Mouse (Mus musculus) monocyte, adult 2 months (primary cell): ENCODE results near the gene Hprt.

Experiments
- DNase-seq, 2 experiments: peaks; one replicate each; pipeline ENCODE4 v3.0.0; 2022; ENCODE audit warnings: low spot score in 2 of 2, low read depth in 1 of 2

Hprt gene

GRCm38 (mm10) chrX:53040138-53040537 is 52.2 kb downstream of the Hprt start:
- DNase-seq = no peak

DNA sequence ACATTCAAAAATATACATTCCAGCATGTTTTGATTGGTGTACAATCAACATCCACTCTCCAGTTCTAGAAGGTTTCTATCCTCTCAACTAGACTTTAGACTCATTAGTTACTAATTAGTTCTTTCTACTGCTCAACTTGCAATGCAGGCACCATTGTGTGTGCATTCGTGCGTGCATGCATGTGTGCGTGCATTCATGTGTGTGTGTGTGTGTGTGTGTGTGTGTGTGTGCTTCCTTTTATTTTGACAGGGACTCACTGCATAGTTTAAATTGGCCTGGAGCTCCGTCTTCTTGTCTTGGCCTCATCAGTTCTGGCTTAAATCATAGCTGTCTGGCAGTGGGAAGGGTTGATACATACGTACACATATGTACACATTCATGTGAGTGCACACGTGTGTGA is 53.1 kb downstream of the Hprt start:
- no peak for DNase-seq

DNA sequence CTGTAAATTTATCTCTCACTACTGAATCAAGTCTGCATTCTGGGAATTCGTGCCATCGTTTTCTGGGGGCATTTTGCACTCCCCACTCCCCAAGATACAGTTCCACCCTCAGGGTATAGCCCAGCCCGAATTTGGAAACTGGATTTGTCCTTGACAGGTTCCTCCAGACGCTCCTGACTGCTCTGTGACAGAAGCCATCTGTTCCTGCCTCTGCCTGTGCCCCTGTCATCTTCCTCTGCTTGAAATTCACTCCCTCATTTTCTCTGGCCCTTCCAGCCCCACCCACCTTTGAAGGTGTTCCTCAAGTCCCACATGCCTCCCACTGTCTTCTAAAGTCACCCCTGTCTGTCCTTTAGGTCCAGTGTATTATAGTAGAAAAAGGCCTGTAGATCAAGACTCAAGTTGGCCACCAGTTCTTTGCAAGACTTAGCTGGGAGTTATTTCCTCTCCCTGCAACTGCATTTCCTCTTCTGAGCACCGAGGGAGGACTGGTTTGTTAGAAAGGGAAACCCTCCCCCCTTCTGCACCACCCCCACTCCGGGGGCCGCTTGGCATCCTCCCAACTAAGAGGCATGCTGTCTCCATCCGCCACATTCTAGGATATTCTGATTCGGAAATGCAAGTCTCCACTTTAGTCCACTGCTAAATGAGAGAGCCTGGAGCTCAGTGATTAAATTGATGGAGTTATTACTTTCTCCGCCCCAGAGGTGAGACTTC is 57.4 kb downstream of the Hprt start:
- DNase-seq = no peak

GRCm38 (mm10) chrX:53046033-53046432 is 58.1 kb downstream of the Hprt start:
- no peak for DNase-seq

DNA sequence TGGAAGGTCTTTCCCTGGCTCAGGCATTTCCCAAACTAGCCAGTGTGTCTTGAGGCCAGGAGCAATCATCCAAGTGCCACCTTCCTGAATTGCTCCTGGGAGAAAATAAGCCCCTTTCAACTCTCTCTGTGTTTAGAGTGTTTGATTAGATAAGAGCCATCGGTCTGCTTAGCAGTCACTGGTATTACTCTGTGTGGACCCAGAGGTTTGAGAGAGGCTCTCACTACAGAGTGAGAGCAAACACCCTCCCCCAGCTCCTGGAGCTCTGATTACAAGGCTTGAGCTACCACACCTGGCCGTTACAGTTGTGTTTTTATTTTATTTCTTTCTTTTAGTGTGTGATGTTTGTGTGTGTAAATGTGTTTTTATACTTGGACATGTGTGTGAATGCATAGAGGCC is 59.0 kb downstream of the Hprt start:
- DNase-seq = no peak

DNA sequence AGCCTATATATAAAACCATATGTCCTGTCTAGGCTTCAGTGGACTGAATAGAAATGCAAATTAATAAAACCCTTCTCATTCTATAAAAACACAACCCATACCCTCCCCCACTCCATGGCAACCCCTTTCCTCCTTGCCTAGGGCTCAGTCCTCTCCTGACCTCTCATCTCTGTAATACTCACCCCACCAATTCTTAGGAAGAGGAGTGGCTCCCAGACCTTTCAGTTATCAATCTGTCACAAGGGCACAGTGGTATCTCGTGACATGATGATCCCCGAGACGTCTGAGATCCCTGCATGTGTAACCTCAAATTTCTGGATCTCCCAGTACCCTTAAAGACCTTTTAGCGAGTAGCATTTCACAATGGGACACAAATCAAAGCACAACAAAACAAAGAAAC is 61.3 kb downstream of the Hprt start:
- DNase-seq = no peak

- DNase-seq = no peak
Measured at GRCm38 (mm10) chrX:53050353-53050752, 62.4 kb downstream of the Hprt start.

DNA sequence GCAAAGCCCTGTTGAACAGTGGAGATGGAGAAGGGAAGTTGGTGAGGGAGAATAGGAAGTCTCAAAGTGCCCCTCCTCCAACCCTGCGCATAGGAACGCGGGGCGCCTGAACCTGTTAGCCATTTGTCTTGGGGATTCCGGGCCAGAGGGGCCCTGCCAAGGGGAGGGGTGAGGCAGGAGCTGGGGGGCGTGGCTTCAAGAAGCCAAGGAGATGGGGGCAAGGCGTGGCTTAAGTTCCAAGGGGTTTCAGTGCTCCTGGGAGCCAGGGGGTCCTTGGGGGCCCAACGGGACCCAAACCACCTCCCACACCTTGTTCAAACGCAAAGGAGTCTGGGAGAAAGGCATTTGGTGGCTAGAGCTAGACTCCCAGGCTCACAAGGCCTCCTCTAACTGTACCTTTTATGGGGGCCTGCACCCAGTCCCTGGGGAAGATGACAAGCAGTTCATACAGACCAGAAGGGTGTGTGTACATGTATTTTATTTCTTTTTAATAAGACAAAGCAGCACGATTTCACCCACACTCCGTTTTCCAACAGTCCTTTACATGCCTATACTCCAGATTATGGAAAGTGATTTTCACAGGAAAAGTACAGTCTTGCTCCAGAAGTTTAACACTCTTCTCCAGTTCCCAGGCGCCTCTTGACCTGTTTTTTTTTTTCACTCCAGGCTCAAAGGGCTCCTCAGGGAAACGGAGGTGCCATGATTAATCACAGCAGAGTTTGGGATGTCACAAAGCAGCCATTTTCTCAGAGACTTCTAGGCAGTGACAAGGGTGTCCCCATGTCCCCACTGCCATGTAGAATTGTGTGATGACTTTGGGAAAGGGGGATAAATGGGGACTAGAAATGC is 64.9 kb downstream of the Hprt start:
- no peak for DNase-seq

DNA sequence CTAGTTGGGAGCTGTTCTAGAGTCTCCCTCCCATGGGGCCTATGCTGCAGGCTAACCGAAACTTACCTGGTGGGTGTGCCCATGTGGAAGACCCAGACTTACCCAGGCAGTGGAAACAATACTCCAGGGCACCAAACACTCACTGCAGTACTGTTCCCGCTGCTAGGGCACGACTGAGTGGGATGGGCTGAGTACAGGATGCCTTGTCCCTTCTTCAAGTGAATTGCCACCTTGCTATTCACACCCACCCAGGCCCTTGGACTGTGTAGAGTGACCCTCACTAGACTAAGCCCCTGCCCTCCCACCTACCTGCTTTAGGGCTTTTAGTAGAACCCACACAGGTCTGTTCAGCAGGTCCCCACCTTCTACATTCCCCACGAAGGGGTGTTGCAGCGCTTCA is 65.9 kb downstream of the Hprt start:
- DNase-seq = no peak

GRCm38 (mm10) chrX:53055771-53056170 is 67.8 kb downstream of the Hprt start:
- DNase-seq = no peak

DNA sequence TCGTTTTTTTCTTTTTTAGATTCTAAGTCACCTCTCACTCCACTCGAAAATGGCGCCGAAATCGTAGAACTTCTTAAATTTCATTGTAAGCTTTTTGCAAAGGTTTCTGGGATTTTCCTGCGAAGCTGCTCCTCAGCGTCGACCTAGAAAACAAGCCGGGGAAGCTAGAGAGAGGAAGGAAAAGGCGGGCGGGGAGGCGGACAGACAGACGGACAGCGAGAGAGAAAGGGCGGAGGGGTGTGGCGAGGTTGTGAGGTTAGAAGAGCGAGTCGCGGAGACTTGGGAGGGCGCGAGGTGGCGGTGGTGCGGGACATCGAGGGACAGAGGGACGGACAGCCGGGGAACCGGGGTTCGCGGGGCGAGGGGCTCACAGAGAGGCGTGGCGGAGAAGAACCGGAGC is 68.7 kb downstream of the Hprt start:
- DNase-seq = no peak

- peak in 1 of 2 experiments; percentile 16 for DNase-seq
Measured at GRCm38 (mm10) chrX:53057054-53057759, 69.3 kb downstream of the Hprt start.

GRCm38 (mm10) chrX:53057760-53058090 is 69.8 kb downstream of the Hprt start:
- DNase-seq = no peak

GRCm38 (mm10) chrX:53058459-53059280 is 70.7 kb downstream of the Hprt start:
- DNase-seq = no peak

- DNase-seq = no peak
Measured at GRCm38 (mm10) chrX:53059426-53060007, 71.6 kb downstream of the Hprt start.

GRCm38 (mm10) chrX:53064406-53064805 is 76.5 kb downstream of the Hprt start:
- DNase-seq = no peak
